Mouse (Mus musculus) cerebellum, postnatal 4 days (tissue): ENCODE results near the gene Osbpl5.
A peak's percentile ranks its signal among the peaks of the same experiment; 100 is the strongest.
"Not testable (repeated sequence)": the region's sequence is repeated elsewhere in the genome, so short reads cannot be mapped to it uniquely, and the experiment has no call there.

ENCODE experiments used
- DNase-seq, 2 experiments: peaks; one replicate each; pipeline ENCODE4 v3.0.0; 2022; ENCODE audit warnings: low spot score in 2 of 2, mixed read lengths in 1 of 2

The Osbpl5 gene

DNA sequence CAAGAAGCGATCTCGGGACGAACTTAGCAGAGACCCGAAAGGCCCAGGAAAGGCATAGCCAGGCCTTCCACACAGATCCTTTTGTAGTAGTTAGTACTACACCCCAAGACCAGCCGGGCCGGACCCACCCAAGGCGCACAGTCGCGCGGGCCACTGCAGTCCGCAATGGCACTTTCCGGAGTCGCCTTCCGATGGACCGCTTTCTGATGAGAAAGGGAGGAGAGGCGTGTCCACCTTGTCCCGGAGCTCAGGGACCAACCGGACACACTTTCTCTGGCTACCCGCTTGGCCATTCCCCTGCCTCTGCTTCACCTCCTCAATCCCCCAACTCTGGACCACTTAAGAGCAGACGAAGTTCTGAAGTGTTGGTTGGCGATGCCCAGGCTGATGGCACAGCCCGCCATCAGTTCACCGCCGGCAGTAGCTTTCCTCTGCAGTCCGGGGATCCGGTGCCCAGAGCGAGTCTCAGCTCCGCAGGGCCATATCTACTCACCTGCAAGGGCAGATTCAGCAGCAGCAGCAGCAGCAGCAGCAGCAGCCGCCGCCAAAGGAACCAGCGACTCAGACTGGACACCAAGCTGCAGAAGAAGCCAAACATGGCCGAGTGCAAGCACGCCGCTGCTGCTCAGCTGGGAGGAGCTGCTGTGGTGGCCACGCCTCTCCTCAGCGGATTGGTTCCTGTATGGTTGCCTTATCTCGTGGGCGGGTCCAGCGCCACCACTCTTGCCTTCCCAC, 107.6 kb downstream of the Osbpl5 start, which contains the start of gene Tnfrsf22:
Gene Tnfrsf22, minus strand, starts transcription at position 628 of the 735 bp plus-strand sequence.
- peak; percentile 58 to 71 for DNase-seq

- not testable (repeated sequence) for DNase-seq
These were observed 112.8 kb downstream of the Osbpl5 start for GRCm38 (mm10) chr7:143643949-143644348.
